Mouse (Mus musculus) embryonic stem cell, embryonic (primary cell): Measurements from ENCODE around the gene Csnk2a2.

Source experiments
- CTCF ChIA-PET, 4 experiments: fragments of 300-600 bp in 2 of 4; fragments of 350-600 bp in 2 of 4; sonication (Branson Sonifier 250); formaldehyde crosslinking; loops; one replicate each; lab custom pipeline; 2022; ENCODE audit warnings: inconsistent platforms in 2 of 4; lab: Charles Lee
- POLR2A ChIA-PET, 4 experiments: fragments of 300-600 bp in 2 of 4; fragments of 350-600 bp in 2 of 4; sonication (Branson Sonifier 250); formaldehyde crosslinking; loops; one replicate each; lab custom pipeline; 2022; ENCODE audit warnings: antibody characterized with exemption in 4 of 4, inconsistent platforms in 1 of 4; lab: Charles Lee

The Csnk2a2 gene

DNA sequence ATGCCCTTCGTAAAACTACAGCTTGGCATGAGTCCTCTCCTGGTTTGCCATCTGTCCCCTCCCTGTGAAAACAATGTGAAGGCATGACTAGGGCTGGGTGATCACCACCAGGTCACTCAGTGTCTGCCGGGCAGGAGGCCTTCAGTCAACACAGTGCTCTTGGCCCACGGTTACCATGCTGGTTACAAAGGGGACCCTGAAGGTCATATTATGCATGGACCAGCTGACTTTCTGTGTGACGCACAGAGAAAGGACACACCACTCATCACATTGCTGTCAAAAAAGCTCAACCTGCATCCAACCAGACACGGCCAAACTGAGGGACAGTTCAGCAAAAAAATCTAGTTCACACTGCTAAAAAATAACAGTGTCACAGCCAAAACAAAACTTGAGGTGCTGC lies at the start of gene Csnk2a2:
TSS of gene Csnk2a2 (minus strand) at position 34 of the 400 bp plus-strand sequence.
- POLR2A ChIA-PET: interaction anchor here in 3 of 4 experiments (0.6 to 1.8 kb wide), 13 partner anchors 12 to 649 kb away, joined by 3 to 10 read pairs (median 4); no protein-coding TSS in a partner anchor
- CTCF ChIA-PET: interaction anchor here (0.6 to 2.9 kb wide), 6 partner anchors 44 to 157 kb away, joined by 3 to 8 read pairs (median 4); partner anchors contain the start of genes Ccdc113 (in 1 of the 4) and Usb1 (in 1 of the 4)

DNA sequence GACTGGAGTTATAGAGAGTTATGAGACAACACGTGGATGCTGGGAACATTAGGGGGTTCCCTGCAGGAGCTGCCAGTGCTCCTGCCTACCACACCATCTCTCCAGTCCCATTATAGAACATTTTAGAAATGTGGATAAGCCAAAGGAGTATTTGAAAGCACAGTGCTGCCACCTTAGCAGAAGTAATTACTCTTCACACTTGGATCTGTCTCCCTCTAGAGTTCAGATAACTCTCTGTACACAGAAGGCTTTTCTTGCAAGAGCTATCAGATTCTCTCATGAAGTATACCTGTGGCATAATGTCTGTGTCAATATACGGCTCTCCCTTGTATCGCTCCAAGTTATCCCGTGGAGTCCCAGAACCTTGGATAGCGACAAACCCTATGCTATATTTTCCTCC lies 49.6 kb upstream of the Csnk2a2 start:
- ChIA-PET CTCF (interaction anchor here in 1 of 4 experiments (0.6 kb wide), 1 partner anchor 458 kb away, joined by 3 read pairs; no protein-coding TSS in a partner anchor), POLR2A (no interaction called here)

DNA sequence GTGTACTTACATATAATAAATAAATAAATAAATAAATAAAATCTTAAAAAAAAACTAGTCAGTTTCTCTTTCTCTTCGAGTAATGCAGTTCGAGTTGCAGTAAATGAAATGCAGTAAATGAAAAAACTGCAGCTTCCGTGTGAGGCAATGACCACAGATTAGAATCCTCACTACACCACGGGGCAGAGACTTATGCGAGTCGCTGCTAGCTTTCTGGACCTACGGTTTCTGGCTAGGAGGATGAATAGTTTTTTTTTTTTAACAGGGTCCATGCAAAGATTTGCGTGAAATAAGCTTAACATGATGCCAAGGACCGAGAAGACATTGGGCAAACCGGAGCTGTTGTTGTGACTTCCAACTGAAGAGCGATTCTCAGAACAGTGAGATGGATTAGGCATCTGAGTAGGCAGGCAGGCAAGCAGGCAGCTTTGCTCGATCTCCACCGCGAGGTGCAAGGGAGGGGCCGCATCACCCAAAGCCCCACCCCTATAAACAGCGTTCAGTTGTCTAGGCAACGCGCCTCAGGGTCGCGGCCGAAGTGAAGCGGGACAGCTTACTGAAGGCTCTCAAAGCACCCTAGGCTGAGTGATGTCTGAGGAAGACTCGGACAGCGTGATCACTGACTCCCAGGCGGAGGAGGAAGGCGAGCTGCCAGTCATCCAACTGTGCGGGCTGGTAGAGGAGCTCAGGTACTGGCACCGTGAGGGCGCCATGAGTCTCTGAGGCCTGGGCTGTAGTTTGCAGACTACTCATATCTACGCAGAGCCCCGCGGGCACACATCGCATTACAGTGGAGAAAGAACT lies 43.9 kb upstream of the Csnk2a2 start, which contains the start of gene Ccdc113:
TSS of gene Ccdc113 (plus strand) at position 502 of the 804 bp plus-strand sequence.
- ChIA-PET POLR2A (interaction anchor here (0.6 to 5.7 kb wide), 26 partner anchors 11 to 368 kb away, joined by 3 to 47 read pairs (median 3); partner anchors contain the start of genes Usb1 (in 2 of the 4), Zfp319 (in 2 of the 4) and Mmp15 (in 1 of the 4)), CTCF (interaction anchor here (0.5 to 1.9 kb wide), 13 partner anchors 11 to 520 kb away, joined by 3 to 6 read pairs (median 3); partner anchors contain the start of gene Csnk2a2 (in 1 of the 4))

DNA sequence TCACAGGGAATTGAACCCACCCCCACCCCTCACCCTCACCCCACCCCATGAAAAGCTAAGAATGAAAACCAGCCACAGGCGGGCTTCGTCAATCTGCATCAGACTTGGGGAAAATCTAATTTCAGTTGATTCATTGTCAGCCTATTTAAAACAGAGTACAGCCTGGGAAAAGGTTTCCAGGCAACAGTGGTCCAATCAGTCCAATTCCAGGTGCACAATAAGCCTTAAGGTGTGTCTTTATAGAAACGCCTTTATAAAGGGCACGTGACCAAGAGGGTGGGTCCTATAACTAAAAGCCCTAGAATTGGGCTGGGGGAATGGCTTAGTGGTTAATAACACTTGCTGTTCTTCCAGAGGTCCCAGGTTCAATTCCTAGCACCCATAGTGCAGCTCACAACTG lies 42.4 kb upstream of the Csnk2a2 start:
- ChIA-PET POLR2A (interaction anchor here in 3 of 4 experiments (0.7 to 5.7 kb wide), 10 partner anchors 13 to 321 kb away, joined by 3 to 47 read pairs (median 4); partner anchors contain the start of genes Usb1 (in 2 of the 3), Zfp319 (in 2 of the 3) and Slc38a7 (in 1 of the 3)), CTCF (interaction anchor here in 2 of 4 experiments (0.6 to 0.9 kb wide), 2 partner anchors 24 to 66 kb away, joined by 4 to 5 read pairs; no protein-coding TSS in a partner anchor)

DNA sequence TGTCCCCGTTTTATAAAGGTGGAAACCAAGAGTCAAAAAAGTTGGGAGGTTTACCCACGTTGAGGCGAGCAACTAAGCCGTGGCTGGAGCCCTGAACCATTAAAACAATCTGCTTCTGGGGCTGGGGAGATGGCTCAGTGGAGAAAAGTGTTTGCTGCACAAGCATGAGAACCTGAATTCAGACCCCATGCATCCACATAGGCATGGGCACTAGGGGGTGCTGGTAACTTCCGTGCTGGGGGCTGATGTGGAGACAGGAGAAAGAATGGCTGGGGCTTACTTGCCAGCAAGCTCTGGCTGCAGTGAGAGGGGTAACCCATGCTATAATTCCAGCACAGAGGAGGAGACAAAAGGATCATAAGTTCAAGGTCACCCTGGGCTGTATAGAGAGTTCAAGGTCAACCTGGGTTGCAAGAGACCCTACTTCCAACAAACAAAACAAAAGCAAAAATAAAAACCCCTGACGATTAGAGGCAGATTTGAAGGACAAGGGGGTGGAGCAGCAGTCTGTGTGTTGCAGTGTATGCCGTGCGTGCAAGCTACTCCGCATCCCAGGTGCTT lies 39.0 kb upstream of the Csnk2a2 start:
- ChIA-PET CTCF (interaction anchor here in 2 of 4 experiments (0.6 to 1.9 kb wide), 5 partner anchors 17 to 197 kb away, joined by 3 to 6 read pairs (median 3); partner anchors contain the start of genes Usb1 (in 1 of the 2) and Zfp319 (in 1 of the 2)), POLR2A (interaction anchor here in 3 of 4 experiments (0.8 to 3.0 kb wide), 4 partner anchors 9 to 24 kb away, joined by 3 to 13 read pairs (median 12); no protein-coding TSS in a partner anchor)

DNA sequence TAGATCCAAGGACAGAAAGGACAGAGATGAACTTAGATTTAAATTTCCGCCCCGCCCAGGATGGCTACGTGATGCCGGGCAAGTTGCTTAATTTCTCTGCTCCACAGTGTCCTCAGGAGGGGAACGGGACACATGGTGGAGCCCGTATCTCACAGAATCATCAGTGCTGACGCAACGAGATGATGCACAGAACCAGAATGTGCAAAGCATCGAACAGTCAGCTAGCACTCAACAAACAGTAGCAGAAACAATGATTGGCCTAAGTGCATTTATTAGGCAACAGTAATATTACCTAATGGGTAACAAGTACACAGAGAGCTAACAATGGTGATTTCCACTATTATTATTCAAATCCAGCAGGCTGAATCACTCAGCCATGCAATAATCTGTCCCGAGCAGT lies 38.4 kb upstream of the Csnk2a2 start:
- CTCF ChIA-PET: interaction anchor here in 2 of 4 experiments (1.0 to 1.9 kb wide), 4 partner anchors 18 to 196 kb away, joined by 3 to 6 read pairs (median 4); partner anchors contain the start of genes Usb1 (in 1 of the 2) and Zfp319 (in 1 of the 2)
- POLR2A ChIA-PET: interaction anchor here (0.6 to 3.0 kb wide), 7 partner anchors 10 to 305 kb away, joined by 3 to 15 read pairs (median 11); no protein-coding TSS in a partner anchor

DNA sequence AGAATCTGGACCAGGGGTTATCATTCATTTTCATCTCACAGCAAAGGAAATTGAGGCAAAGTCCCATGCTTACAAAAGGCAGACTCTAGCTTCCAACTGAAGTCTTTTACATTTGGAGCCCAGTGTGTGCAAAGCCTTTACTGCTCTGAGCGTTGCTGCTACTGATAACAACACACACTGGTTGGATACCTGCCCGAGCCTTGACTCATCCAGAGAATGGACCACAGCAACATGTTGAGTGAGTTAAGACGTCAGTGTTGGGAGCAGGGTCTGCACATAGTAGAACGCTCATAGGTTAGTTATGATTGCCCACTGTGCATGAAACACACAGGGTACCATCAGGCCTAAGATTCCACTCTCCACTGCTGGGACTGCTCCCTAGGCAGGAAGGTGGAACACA lies 34.2 kb upstream of the Csnk2a2 start:
- ChIA-PET CTCF (no interaction called here), POLR2A (no interaction called here)

DNA sequence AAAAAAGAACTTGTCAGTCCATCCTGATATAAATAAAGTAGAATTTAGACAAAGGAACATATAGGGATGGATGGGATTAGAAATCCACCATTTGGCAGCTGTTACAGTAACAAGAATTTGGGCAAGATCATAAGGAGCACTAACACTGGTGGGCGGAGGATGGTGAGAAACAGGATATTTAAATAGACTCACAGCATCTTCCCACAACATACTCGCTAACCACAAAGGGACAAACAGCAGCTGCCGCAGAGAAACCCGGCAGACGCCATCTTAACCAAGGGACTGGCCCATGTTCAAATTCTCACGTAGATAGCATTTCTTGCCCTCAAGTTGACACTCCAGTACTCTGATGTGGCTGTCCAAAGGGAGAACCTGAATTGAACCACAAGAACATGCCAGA lies 27.1 kb upstream of the Csnk2a2 start:
- CTCF ChIA-PET: no interaction called here
- POLR2A ChIA-PET: interaction anchor here in 1 of 4 experiments (0.7 kb wide), 1 partner anchor 17 kb away, joined by 3 read pairs; the partner anchor contains the start of gene Ccdc113

DNA sequence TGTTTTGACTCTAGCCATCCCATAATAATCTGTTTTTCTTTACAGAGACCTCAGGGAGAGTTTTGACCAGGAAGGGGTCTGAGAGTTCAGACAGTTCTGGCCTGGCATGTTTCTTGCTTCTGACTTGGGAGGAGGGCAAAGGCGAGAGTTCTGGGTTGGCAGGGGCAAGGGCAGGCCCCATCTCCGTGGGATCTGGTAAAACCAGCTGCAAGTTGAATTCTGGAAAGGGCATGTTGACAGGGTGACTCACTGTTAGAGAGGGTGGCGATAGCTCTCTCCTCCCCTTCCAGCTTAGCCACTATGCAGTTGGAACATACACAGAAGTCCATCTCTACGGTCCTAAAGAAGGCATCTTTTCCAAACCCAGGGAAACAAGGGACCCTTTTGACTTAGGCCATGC lies 23.4 kb upstream of the Csnk2a2 start:
- POLR2A ChIA-PET: no interaction called here
- CTCF ChIA-PET: no interaction called here

DNA sequence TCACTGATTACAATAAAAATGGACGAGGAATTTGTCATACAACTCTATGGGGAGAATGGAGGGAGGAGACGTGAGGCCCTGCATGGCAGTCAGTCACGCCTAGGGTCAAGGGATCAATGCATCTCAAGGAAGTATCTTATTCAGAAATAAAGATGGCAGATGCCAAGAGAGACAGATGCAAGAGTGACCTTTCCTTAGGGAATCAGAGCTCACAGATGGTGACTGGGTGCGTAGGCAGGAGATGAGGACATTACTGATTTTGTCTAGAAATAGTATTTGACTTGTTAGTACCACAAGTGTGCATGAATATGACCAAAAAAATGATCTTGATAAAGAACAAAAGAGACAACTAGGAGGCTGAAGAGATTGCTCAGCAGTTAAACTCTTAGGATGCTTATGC lies 22.4 kb upstream of the Csnk2a2 start:
- POLR2A ChIA-PET: no interaction called here
- CTCF ChIA-PET: interaction anchor here in 1 of 4 experiments (0.6 kb wide), 1 partner anchor 14 kb away, joined by 7 read pairs; no protein-coding TSS in a partner anchor

DNA sequence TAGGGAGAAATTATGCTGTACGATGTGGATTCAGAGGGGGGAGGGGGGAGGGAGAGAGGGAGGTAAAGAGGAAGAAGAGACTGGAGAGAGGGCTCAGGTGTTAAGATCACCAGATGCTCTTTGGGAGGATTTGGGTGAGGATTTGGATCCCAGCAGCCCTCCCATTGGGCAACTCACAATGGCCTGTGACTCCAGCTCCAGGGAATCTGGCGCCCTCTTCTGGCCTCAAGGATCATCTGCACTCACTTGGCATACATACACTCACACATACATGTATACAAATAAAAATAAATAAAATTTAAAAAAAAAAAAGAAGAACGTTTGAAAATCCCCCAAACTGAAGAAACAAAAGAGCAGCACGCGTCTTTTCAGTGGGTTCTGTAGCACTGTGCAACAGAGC lies 16.4 kb upstream of the Csnk2a2 start:
- CTCF ChIA-PET: interaction anchor here (0.6 to 1.2 kb wide), 13 partner anchors 10 to 506 kb away, joined by 3 to 5 read pairs (median 4); partner anchors contain the start of genes Usb1 (in 1 of the 4) and Zfp319 (in 1 of the 4)
- POLR2A ChIA-PET: interaction anchor here in 1 of 4 experiments (0.6 kb wide), 2 partner anchors 46 to 190 kb away, joined by 3 to 7 read pairs; no protein-coding TSS in a partner anchor

DNA sequence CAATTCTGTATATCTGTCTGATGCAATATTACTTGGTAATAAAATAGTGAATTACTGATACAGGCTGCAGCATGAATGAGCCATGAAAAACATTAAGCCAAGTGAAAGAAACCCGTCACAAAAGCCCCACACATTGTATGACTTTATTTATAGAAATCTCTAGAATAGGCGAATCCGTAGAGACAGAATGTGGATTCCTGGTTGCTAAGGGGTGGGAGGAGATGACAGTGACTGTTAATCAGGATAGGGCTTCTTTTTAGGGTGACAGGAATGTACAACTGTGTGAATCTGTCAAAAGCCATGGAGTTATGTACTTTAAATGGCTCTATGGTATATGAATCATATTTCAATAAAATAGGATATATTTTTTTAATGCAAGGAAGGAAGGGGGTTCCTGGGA lies 15.8 kb upstream of the Csnk2a2 start:
- POLR2A ChIA-PET: interaction anchor here in 1 of 4 experiments (0.6 kb wide), 2 partner anchors 47 to 189 kb away, joined by 3 to 7 read pairs; no protein-coding TSS in a partner anchor
- CTCF ChIA-PET: interaction anchor here (0.6 to 1.2 kb wide), 11 partner anchors 9 to 505 kb away, joined by 3 to 5 read pairs (median 4); partner anchors contain the start of gene Zfp319 (in 1 of the 4)

DNA sequence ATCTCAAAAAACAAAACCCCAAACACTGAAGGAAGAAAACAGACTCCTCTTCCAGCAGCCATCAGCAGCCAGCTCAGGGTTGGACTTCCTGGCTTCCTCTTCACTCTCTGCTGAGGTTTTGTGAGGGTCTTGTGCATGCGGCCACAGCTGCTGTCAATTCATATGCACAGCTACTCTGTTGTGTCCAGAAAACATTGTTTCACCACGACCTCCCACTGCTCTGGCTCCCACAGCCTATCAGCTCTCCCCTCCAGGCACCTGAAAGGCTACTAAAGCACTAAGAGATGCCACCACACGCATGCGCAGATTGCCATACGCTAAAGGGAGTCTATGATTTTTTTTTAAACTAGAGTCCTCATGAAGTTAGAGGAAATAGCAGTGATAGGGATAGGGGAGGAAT lies 15.0 kb upstream of the Csnk2a2 start:
- POLR2A ChIA-PET: interaction anchor here in 3 of 4 experiments (0.6 to 1.9 kb wide), 6 partner anchors 13 to 41 kb away, joined by 3 to 9 read pairs (median 4); partner anchors contain the start of genes Ccdc113 (in 1 of the 3) and Csnk2a2 (in 1 of the 3)
- CTCF ChIA-PET: interaction anchor here in 2 of 4 experiments (0.6 to 1.2 kb wide), 6 partner anchors 11 to 269 kb away, joined by 3 to 6 read pairs (median 3); no protein-coding TSS in a partner anchor

DNA sequence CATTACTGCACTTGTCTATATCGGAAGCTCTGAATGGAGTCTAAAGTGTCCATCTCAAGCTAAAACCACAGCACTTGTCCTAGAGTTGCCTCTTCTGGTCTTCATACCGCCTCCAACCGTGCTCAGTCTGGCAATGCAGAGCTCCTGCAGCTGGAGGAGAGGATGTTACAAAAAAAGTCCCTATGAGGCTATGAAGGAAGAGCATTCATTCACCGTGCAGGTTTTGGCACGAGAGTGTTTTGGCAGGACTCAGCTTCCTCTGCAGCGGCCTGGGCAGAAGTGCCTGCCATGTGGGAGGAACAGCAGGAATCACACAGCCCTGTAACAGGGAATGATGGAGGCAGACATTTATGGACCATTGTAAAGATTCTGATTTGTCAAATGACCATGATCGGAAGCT lies 12.6 kb upstream of the Csnk2a2 start:
- POLR2A ChIA-PET: interaction anchor here in 2 of 4 experiments (0.8 to 1.3 kb wide), 3 partner anchors 9 to 24 kb away, joined by 3 read pairs; partner anchors contain the start of gene Csnk2a2 (in 1 of the 2)
- CTCF ChIA-PET: interaction anchor here in 2 of 4 experiments (1.3 to 1.5 kb wide), 2 partner anchors 75 to 105 kb away, joined by 3 read pairs; no protein-coding TSS in a partner anchor

DNA sequence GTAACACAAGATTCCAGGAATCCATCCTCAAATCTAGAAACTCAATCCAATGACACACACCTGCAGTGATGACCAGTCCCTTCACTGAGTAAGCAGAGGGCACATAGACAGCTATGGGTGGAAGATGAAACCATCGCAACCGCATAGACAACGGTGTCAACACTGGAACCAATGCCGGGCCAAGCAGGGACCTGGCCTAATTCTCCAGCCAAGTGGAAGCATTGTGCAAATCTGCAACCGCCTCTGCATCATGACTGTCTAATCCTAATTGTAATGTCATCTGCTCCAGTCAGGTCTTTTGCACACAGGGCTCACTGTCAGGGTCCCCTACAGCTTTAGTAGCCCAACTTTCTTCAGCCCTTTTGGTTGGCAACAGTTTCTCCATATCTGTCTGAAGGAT lies 10.6 kb upstream of the Csnk2a2 start:
- ChIA-PET POLR2A (interaction anchor here in 1 of 4 experiments (0.6 kb wide), 1 partner anchor 50 kb away, joined by 6 read pairs; no protein-coding TSS in a partner anchor), CTCF (interaction anchor here in 2 of 4 experiments (0.6 to 0.9 kb wide), 2 partner anchors 12 to 414 kb away, joined by 3 read pairs; no protein-coding TSS in a partner anchor)

DNA sequence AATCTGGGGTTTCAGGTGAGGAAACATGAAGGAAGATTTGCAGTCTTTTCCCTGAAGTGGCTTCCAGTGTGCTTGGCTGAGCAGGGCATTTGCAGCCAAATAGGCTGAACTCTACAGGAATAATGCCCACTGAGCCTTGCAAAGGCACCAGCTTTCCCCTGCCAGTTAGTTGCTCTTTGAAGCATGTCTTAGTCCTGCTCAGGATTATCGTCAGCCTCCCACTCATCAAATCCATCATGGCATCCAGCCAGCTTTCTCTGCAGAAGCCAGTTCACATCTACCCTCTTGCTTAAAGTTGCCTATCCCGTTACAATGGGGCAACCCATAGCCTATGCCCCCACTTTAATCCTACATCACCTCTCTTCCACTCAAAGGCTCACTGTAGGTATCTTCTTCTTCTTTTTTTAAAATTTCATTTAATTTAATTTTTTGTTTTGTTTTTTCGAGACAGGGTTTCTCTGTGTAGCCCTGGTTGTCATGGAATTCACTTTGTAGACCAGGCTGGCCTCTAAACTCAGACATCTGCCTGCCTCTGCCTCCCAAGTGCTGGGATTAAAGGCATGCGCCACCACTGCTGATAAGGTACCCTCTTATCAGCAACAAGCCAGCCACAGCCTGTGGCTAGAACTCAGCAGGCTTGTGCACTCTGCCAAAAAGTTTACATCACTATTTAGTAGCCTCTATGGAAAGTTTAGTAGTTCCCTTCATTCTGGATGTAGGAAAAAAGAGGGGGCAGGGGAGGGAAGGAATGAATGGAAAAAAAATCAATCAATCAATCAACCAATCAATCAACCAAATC lies 9.6 kb upstream of the Csnk2a2 start:
- CTCF ChIA-PET: interaction anchor here in 2 of 4 experiments (0.6 to 1.4 kb wide), 2 partner anchors 10 to 415 kb away, joined by 3 read pairs; no protein-coding TSS in a partner anchor
- POLR2A ChIA-PET: no interaction called here
